Mouse (Mus musculus): ENCODE results near the gene Tesk1. TPM values are rescaled to one million over a fixed set of nuclear protein-coding genes. Genes with fewer than 3 reads are reported as not detected.

Gene Tesk1
- polyA plus RNA-seq, 1 experiment: 67.5 TPM

GRCm38 (mm10) chr4:43443511-43443910 is 1.8 kb downstream of the Tesk1 start:
- DNase-seq: peak; percentile 40
- TF ChIP-seq POLR2A (IDR thresholded peaks at IDR 0.05; ENCODE audit: control insufficient read depth, extremely low read depth, insufficient read depth, low read length, poor library complexity) (no peak), CTCF (IDR thresholded peaks at IDR 0.05; ENCODE audit: borderline replicate concordance, control insufficient read depth, extremely low read depth, insufficient read depth, low read length, poor library complexity) (no peak)
- 4% methylated on average over 28 of the region's 28 CpGs for WGBS
- Histone ChIP-seq H3K4me1 (replicated peaks; ENCODE audit: control insufficient read depth, insufficient read depth, low read length) (peaks cover 7% of the 10 kb centered on the region; the same call in 1 of the 2 replicates), H3K27ac (ENCODE audit: control insufficient read depth, insufficient read depth, low read length) (no peak overlapping the region), H3K27me3 (ENCODE audit: control insufficient read depth, insufficient read depth, low read length) (no peaks in the 10 kb centered on the region), H3K4me3 (ENCODE audit: control insufficient read depth, insufficient read depth, low read length) (peak overlapping the region; percentile 57), H3K36me3 (ENCODE audit: control insufficient read depth, insufficient read depth, low read length) (no peaks in the 10 kb centered on the region)

- H3K27ac ChIP-seq (ENCODE audit: control insufficient read depth, insufficient read depth, low read length): no peak overlapping the region
- no peak for DNase-seq
- no peaks in the 10 kb centered on the region for H3K36me3 ChIP-seq (ENCODE audit: control insufficient read depth, insufficient read depth, low read length)
- WGBS: 82% methylated on average over 13 of the region's 13 CpGs
- no peak overlapping the region for H3K4me3 ChIP-seq (ENCODE audit: control insufficient read depth, insufficient read depth, low read length)
- H3K27me3 ChIP-seq (ENCODE audit: control insufficient read depth, insufficient read depth, low read length): no peaks in the 10 kb centered on the region
- TF ChIP-seq CTCF (IDR thresholded peaks at IDR 0.05; ENCODE audit: borderline replicate concordance, control insufficient read depth, extremely low read depth, insufficient read depth, low read length, poor library complexity) (no peak), POLR2A (IDR thresholded peaks at IDR 0.05; ENCODE audit: control insufficient read depth, extremely low read depth, insufficient read depth, low read length, poor library complexity) (no peak)
- peaks cover 8% of the 10 kb centered on the region for H3K4me1 ChIP-seq (replicated peaks; ENCODE audit: control insufficient read depth, insufficient read depth, low read length)
These were observed 5.5 kb downstream of the Tesk1 start for GRCm38 (mm10) chr4:43447251-43447650.

GRCm38 (mm10) chr4:43448554-43448953 is 6.8 kb downstream of the Tesk1 start:
- Histone ChIP-seq H3K36me3 (ENCODE audit: control insufficient read depth, insufficient read depth, low read length) (no peaks in the 10 kb centered on the region), H3K4me3 (ENCODE audit: control insufficient read depth, insufficient read depth, low read length) (no peak overlapping the region), H3K27me3 (ENCODE audit: control insufficient read depth, insufficient read depth, low read length) (no peaks in the 10 kb centered on the region), H3K4me1 (replicated peaks; ENCODE audit: control insufficient read depth, insufficient read depth, low read length) (peaks cover 19% of the 10 kb centered on the region), H3K27ac (ENCODE audit: control insufficient read depth, insufficient read depth, low read length) (no peak overlapping the region)
- DNase-seq: no peak
- TF ChIP-seq POLR2A (IDR thresholded peaks at IDR 0.05; ENCODE audit: control insufficient read depth, extremely low read depth, insufficient read depth, low read length, poor library complexity) (no peak), CTCF (IDR thresholded peaks at IDR 0.05; ENCODE audit: borderline replicate concordance, control insufficient read depth, extremely low read depth, insufficient read depth, low read length, poor library complexity) (no peak)
- WGBS: 95% methylated on average over 3 of the region's 3 CpGs

DNA sequence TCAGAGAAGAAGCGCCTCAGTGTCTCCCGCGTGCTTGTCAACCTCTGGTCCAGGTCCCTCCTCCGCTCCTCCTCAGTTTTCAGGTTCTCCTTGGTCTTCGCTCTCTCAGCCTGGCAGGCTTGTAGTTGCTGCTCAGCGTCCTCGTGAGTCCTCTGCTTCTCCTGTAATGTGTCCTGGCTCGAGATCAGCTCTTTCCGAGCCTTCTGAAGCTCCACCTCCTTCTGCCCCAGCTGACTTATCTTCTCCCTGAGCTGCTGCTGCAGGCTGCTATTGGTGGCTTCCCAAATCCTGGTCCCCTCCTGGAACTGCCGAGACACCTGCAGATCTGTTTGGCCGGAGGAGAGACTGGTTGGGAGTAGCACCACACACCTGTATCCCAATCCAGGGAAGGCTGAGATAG is 10.6 kb downstream of the Tesk1 start:
- peaks cover 48% of the 10 kb centered on the region for H3K4me1 ChIP-seq (replicated peaks; ENCODE audit: control insufficient read depth, insufficient read depth, low read length)
- H3K4me3 ChIP-seq (ENCODE audit: control insufficient read depth, insufficient read depth, low read length): no peak overlapping the region
- H3K27me3 ChIP-seq (ENCODE audit: control insufficient read depth, insufficient read depth, low read length): no peaks in the 10 kb centered on the region
- DNase-seq: no peak
- no peak overlapping the region for H3K27ac ChIP-seq (ENCODE audit: control insufficient read depth, insufficient read depth, low read length)
- H3K36me3 ChIP-seq (ENCODE audit: control insufficient read depth, insufficient read depth, low read length): no peaks in the 10 kb centered on the region
- 87% methylated on average over 11 of the region's 11 CpGs for WGBS
- no peak for TF ChIP-seq POLR2A (IDR thresholded peaks at IDR 0.05; ENCODE audit: control insufficient read depth, extremely low read depth, insufficient read depth, low read length, poor library complexity)
- no peak for TF ChIP-seq CTCF (IDR thresholded peaks at IDR 0.05; ENCODE audit: borderline replicate concordance, control insufficient read depth, extremely low read depth, insufficient read depth, low read length, poor library complexity)

DNA sequence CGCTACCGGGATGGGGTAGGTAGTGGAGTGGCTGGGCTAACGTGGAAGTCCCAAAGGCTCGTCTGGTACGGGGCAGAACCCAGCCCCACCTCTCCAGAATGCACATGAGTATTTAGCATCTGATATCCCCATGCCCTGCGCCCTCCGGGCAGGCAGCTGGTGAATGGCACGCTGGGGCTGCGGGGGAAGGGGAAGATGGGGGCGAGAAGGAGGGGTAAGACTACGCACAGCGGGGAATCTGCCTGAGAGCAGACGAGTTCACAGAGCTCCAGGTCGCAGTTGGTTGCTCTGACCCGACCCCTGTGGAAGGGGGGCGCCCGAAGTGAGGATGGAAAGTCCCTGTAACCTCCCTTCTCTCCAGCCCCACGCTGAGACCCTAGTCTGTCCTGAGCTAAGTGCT is 11.7 kb downstream of the Tesk1 start:
- Histone ChIP-seq H3K4me1 (replicated peaks; ENCODE audit: control insufficient read depth, insufficient read depth, low read length) (peaks cover 50% of the 10 kb centered on the region), H3K27ac (ENCODE audit: control insufficient read depth, insufficient read depth, low read length) (no peak overlapping the region), H3K4me3 (ENCODE audit: control insufficient read depth, insufficient read depth, low read length) (peak overlapping the region; percentile 38), H3K36me3 (ENCODE audit: control insufficient read depth, insufficient read depth, low read length) (no peaks in the 10 kb centered on the region), H3K27me3 (ENCODE audit: control insufficient read depth, insufficient read depth, low read length) (no peaks in the 10 kb centered on the region)
- WGBS: 1% methylated on average over 17 of the region's 18 CpGs
- DNase-seq: peak; percentile 40
- TF ChIP-seq CTCF (IDR thresholded peaks at IDR 0.05; ENCODE audit: borderline replicate concordance, control insufficient read depth, extremely low read depth, insufficient read depth, low read length, poor library complexity) (no peak), POLR2A (IDR thresholded peaks at IDR 0.05; ENCODE audit: control insufficient read depth, extremely low read depth, insufficient read depth, low read length, poor library complexity) (no peak)

- TF ChIP-seq POLR2A (IDR thresholded peaks at IDR 0.05; ENCODE audit: control insufficient read depth, extremely low read depth, insufficient read depth, low read length, poor library complexity): no peak
- peak; percentile 11; the same call in 1 of the 2 replicates for TF ChIP-seq CTCF (IDR thresholded peaks at IDR 0.05; ENCODE audit: borderline replicate concordance, control insufficient read depth, extremely low read depth, insufficient read depth, low read length, poor library complexity)
- peak within 1 kb of the TSS; percentile 38 for H3K4me3 ChIP-seq (ENCODE audit: control insufficient read depth, insufficient read depth, low read length)
- H3K27me3 ChIP-seq (ENCODE audit: control insufficient read depth, insufficient read depth, low read length): no peaks in the 10 kb centered on the region
- no peaks in the 10 kb centered on the region for H3K36me3 ChIP-seq (ENCODE audit: control insufficient read depth, insufficient read depth, low read length)
- H3K27ac ChIP-seq (ENCODE audit: control insufficient read depth, insufficient read depth, low read length): no peak within 1 kb of the TSS
- WGBS: 16% methylated on average over 20 of the region's 20 CpGs
- peaks cover 50% of the 10 kb centered on the region for H3K4me1 ChIP-seq (replicated peaks; ENCODE audit: control insufficient read depth, insufficient read depth, low read length)
- DNase-seq: no peak
These were observed 12.5 kb downstream of the Tesk1 start, which contains the start of gene Cd72 for GRCm38 (mm10) chr4:43454041-43454836. TSS of gene Cd72 (minus strand) at chr4:43454628.
